Mouse (Mus musculus) heart, adult 2 months (tissue): ENCODE results near the gene Nup210l. TPM values are rescaled to one million over a fixed set of nuclear protein-coding genes. Genes with fewer than 3 reads are reported as not detected.
A peak's percentile ranks its signal among the peaks of the same experiment; 100 is the strongest.
"Not testable (repeated sequence)": the region's sequence is repeated elsewhere in the genome, so short reads cannot be mapped to it uniquely, and the experiment has no call there.

Experiments
- DNase-seq, 2 experiments: peaks; one replicate each; pipeline ENCODE4 v3.0.0; 2021
- H3K27ac ChIP-seq: fragments of 200-600 bp; 2 replicates; pipeline ENCODE4 v1.8.1; 2022
- H3K27me3 ChIP-seq: fragments of 200-500 bp; 2 replicates; pipeline ENCODE4 v1.6.1; 2012; ENCODE audit warnings: mild to moderate bottlenecking, low read length, inconsistent platforms, mixed read lengths; ENCODE audit not compliant: control insufficient read depth, insufficient read depth
- H3K36me3 ChIP-seq: fragments of 200-500 bp; 2 replicates; pipeline ENCODE4 v1.6.1; 2012; ENCODE audit warnings: low read length, inconsistent platforms; ENCODE audit not compliant: control insufficient read depth, insufficient read depth
- H3K4me1 ChIP-seq: fragments of 200-500 bp; 2 replicates; pipeline ENCODE4 v1.6.1; 2011; ENCODE audit warnings: low read length; ENCODE audit not compliant: control insufficient read depth, insufficient read depth
- H3K4me3 ChIP-seq: fragments of 200-600 bp; 2 replicates; pipeline ENCODE4 v1.8.1; 2022
- H3K79me2 ChIP-seq: fragments of 200-500 bp; replicated peaks from 2 replicates; pipeline ENCODE4 v1.6.1; 2012; ENCODE audit warnings: mild to moderate bottlenecking, inconsistent platforms, low read length, moderate library complexity, mixed read lengths; ENCODE audit not compliant: control insufficient read depth, insufficient read depth
- H3K9ac ChIP-seq: fragments of 200-500 bp; 2 replicates; pipeline ENCODE4 v1.6.1; 2012; ENCODE audit warnings: low read depth, mild to moderate bottlenecking, control low read depth, inconsistent platforms, low read length, mixed read lengths
- CTCF ChIP-seq: fragments of 200-600 bp; IDR thresholded peaks from 2 replicates; pipeline ENCODE4 v1.8.1; 2022; ENCODE audit warnings: antibody characterized with exemption, mild to moderate bottlenecking, moderate library complexity
- EP300 ChIP-seq: fragments of 200-500 bp; IDR thresholded peaks from 2 replicates; pipeline ENCODE4 v1.6.1; 2011; ENCODE audit warnings: low read depth, low read length, control low read depth; ENCODE audit not compliant: insufficient read depth
- POLR2A ChIP-seq: fragments of 200-500 bp; IDR thresholded peaks from 2 replicates; pipeline ENCODE4 v1.6.1; 2011; ENCODE audit warnings: mild to moderate bottlenecking, low read depth, low read length, control low read depth; ENCODE audit not compliant: insufficient read depth
- WGBS: fragments of 180-500 bp; shearing (Covaris S2); methylation state at CpG from one replicate; pipeline ENCODE4 v1.1.7; 2018; 5-methylcytosine and 5-hydroxymethylcytosine counted together
- intact Hi-C: fragments of 180-260 bp; cut with DNase I; formaldehyde crosslinking; loops from one replicate; pipeline ENCODE4 v1.15.1; 2025
- polyA plus RNA-seq: library from polyadenylated mRNA; depleted of rRNA; stranded (reverse); fragments of >200 nt; gene quantifications from 2 replicates; pipeline ENCODE4 v1.2.3, GENCODE M21; 2012
- total RNA-seq, 2 experiments: library from RNA; stranded (reverse); gene quantifications; 2 replicates each; pipeline ENCODE4 v1.2.3; 2021

Nup210l gene
- total and polyA plus RNA-seq, 3 experiments, result 0.11 to 0.14 (median 0.13) TPM

DNA sequence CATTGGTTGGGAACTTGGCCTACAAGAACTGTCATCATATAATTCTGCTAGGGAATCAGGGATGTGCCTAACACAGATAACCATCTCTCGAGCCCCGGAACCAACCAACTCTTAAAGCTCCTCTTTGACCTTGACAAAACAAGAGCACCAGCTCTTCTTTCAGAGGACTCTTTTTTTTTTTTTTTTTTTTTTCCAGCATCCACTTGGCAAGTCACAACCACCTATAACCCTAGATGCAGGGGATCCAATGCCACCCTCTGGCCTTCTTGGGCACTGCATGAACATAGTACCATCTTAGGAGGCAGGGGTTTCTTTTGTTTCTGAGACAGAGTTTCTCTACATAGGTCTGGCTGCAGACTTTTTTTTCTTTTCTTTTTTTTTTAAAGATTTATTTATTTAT lies 10.4 kb downstream of the Nup210l start:
- 58% methylated on average over 2 of the region's 2 CpGs for WGBS
- no peaks in the 10 kb centered on the region for H3K27me3 ChIP-seq
- no peak overlapping the region for H3K27ac ChIP-seq
- no peak overlapping the region for H3K4me3 ChIP-seq
- H3K36me3 ChIP-seq, result no peaks in the 10 kb centered on the region
- H3K79me2 ChIP-seq, result no peaks in the 10 kb centered on the region
- no peak for DNase-seq
- no peak overlapping the region for H3K9ac ChIP-seq
- TF ChIP-seq CTCF (peak; percentile 44), EP300 (no peak)
- intact Hi-C loops, result no loop called here
- H3K4me1 ChIP-seq, result peaks cover 2% of the 10 kb centered on the region; the same call in 1 of the 2 replicates

DNA sequence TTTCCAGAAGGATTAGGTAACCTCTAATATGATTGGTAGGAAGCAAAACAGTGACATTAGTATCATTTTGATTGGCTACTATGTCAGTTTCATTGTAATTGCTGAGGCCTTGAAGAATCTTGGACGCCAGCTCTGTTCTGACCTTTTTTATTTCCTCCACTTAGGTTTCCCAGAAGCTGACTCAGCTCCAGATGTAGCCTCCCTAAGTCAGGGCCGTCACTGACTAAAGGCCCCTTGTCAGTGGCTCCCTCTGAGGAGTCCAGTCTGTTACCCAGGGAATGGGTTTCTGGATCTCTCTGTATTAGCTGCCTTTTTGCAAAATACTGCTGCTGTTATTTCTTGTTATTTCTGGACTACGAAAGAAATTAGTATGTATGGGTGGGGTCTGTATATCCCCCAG lies 11.6 kb downstream of the Nup210l start:
- intact Hi-C loops, result no loop called here
- no peak for DNase-seq
- WGBS, result 56% methylated on average over 3 of the region's 3 CpGs

GRCm38 (mm10) chr3:90118132-90118790 lies 14.3 kb downstream of the Nup210l start:
- Histone ChIP-seq H3K27me3 (no peaks in the 10 kb centered on the region), H3K36me3 (no peaks in the 10 kb centered on the region), H3K4me1 (no peaks in the 10 kb centered on the region), H3K27ac (no peak overlapping the region), H3K79me2 (no peaks in the 10 kb centered on the region), H3K9ac (no peak overlapping the region), H3K4me3 (no peak overlapping the region)
- intact Hi-C loops, result no loop called here
- peak; percentile 45 to 59 for DNase-seq
- WGBS, result 70% methylated on average over 13 of the region's 13 CpGs
- TF ChIP-seq EP300 (no peak), POLR2A (no peak), CTCF (no peak)

More for the DNA sequence above, 11.6 kb downstream of the Nup210l start:
- Histone ChIP-seq H3K4me3 (no peak overlapping the region), H3K9ac (no peak overlapping the region), H3K27ac (no peak overlapping the region), H3K4me1 (peaks cover 2% of the 10 kb centered on the region; the same call in 1 of the 2 replicates), H3K36me3 (no peaks in the 10 kb centered on the region), H3K27me3 (no peaks in the 10 kb centered on the region), H3K79me2 (no peaks in the 10 kb centered on the region)
- TF ChIP-seq POLR2A, result no peak
- no peak for TF ChIP-seq EP300
- TF ChIP-seq CTCF, result no peak

GRCm38 (mm10) chr3:90122036-90122435 lies 18.1 kb downstream of the Nup210l start:
- H3K79me2 ChIP-seq, H3K27me3 ChIP-seq, H3K27ac ChIP-seq, H3K4me3 ChIP-seq, H3K36me3 ChIP-seq, intact Hi-C loops, H3K9ac ChIP-seq, DNase-seq, H3K4me1 ChIP-seq: not testable (repeated sequence)
- TF ChIP-seq CTCF, result peak; percentile 14; the same call in 1 of the 2 replicates
- WGBS, result 46% methylated on average over 5 of the region's 5 CpGs

DNA sequence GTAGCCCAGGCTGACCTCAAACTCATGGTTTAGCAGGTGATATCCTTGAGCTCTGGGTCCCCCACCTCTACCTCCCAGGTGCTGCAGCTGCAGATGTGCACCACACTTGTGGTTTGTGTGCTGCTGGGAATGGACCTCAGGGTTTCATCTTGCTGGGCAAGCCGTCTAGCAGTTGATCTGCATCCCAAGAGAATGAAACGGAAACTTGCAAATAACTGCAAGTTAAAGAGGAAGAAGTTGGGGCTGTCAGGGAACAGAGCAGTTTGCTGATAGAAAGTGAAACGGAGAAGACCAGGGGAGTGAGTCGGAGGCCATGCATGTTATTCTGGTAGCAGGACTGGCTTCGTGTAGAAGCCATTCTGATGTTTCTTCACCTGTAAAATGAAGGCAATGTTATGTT lies 21.8 kb downstream of the Nup210l start:
- 61% methylated on average over 5 of the region's 5 CpGs for WGBS
- H3K79me2 ChIP-seq, result no peaks in the 10 kb centered on the region
- no peak for TF ChIP-seq EP300
- TF ChIP-seq CTCF, result no peak
- no peak for TF ChIP-seq POLR2A
- no peaks in the 10 kb centered on the region for H3K4me1 ChIP-seq
- H3K9ac ChIP-seq, result no peak overlapping the region
- H3K27me3 ChIP-seq, result no peaks in the 10 kb centered on the region
- H3K27ac ChIP-seq, result no peak overlapping the region
- H3K36me3 ChIP-seq, result no peaks in the 10 kb centered on the region
- peak in 1 of 2 experiments; percentile 6 for DNase-seq
- H3K4me3 ChIP-seq, result no peak overlapping the region
- intact Hi-C loops, result no loop called here

- no peaks in the 10 kb centered on the region for H3K4me1 ChIP-seq
- H3K79me2 ChIP-seq, result no peaks in the 10 kb centered on the region
- no peak overlapping the region for H3K4me3 ChIP-seq
- H3K36me3 ChIP-seq, result no peaks in the 10 kb centered on the region
- no peaks in the 10 kb centered on the region for H3K27me3 ChIP-seq
- H3K27ac ChIP-seq, result no peak overlapping the region
- no peak for DNase-seq
- intact Hi-C loops, result no loop called here
- TF ChIP-seq CTCF, result no peak
- TF ChIP-seq POLR2A, result no peak
- no peak for TF ChIP-seq EP300
- no peak overlapping the region for H3K9ac ChIP-seq
- WGBS, result 94% methylated on average over 6 of the region's 6 CpGs
Measured at GRCm38 (mm10) chr3:90127881-90128280, 23.9 kb downstream of the Nup210l start.
